In genomic region chr10:17721602-17722121, GRCm38 (mm10) we compare ENCODE assay signal across 1 mouse cellular context.
TF ChIP-seq lines count a peak whose summit lies in the region.

No protein-coding gene starts in this region.

TF ChIP-seq in MEL, 35 proteins besides CTCF, POLR2A, EP300 and RAD21 (continued from another document):
- TF ChIP-seq MXI1 (IDR thresholded peaks at IDR 0.05; ENCODE audit: low read depth, low read length) (no peak), USF1 (IDR thresholded peaks at IDR 0.05; ENCODE audit: low read depth, low read length) (no peak), TCF12 (IDR thresholded peaks at IDR 0.05; ENCODE audit: low read depth, low read length) (peak; percentile 38; the same call in 1 of the 2 replicates), ZNF384 (IDR thresholded peaks at IDR 0.05; ENCODE audit: low read depth, low read length) (no peak), E2F4 (IDR thresholded peaks at IDR 0.05; ENCODE audit: borderline replicate concordance, low read depth, low read length) (no peak), SMC3 (IDR thresholded peaks at IDR 0.05; ENCODE audit: low read depth, low read length) (no peak), KAT2A (conservative IDR thresholded peaks at IDR 0.05; ENCODE audit: low read depth, low read length) (no peak), NRF1 (IDR thresholded peaks at IDR 0.05; ENCODE audit: insufficient read depth, low read depth, low read length, poor library complexity, severe bottlenecking) (no peak), BHLHE40 (IDR thresholded peaks at IDR 0.05; ENCODE audit: borderline replicate concordance, low read depth, low read length) (no peak), MEF2A (IDR thresholded peaks at IDR 0.05; ENCODE audit: extremely low read depth, insufficient replicate concordance, low read depth, low read length, poor library complexity, severe bottlenecking) (no peak)
